Mouse (Mus musculus) lung, postnatal 25 days (tissue): ENCODE results near the gene Klc4.

Experiments
- DNase-seq: peaks from one replicate; pipeline ENCODE4 v3.0.0; 2022; ENCODE audit warnings: low spot score

Klc4 gene

DNA sequence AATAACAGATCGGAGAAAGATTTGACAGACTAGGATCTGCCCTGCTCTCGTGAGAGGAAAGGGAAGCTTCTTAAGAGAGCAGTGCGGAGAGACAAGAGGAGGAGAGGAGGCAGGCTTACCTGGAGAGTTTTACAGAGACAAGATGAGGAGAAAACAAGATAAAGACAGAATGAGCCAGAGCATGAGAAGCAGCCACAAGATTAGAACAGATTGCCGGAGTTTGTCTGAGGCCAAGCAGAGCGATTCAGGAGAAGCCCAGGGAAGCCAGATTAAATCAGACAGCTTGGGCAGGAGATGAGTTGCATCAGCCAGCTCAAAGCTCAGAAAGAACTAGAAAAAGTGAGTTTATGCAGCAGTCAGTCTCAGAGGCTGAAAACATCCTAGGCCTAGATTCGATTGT, 56.9 kb downstream of the Klc4 start:
- no peak for DNase-seq

DNA sequence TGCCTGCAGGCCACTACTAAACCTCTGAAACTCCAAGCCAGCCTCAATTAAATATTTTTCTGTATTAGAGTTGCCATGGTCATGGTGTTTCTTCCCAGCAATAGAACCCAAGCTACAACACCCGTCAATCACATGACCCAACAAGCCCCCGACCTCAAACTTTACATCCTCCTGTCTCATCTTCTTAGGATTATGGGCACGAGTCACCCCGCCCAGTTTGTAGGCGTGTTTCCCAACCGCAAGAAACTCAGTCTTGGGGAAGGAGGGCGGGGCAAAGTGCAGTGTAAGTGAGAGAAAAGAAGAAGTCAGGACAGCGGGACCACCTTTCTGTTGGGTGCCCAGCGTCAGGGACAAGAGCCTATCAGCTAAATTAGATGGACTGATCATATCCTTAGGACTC, 57.6 kb downstream of the Klc4 start:
- DNase-seq = no peak

DNA sequence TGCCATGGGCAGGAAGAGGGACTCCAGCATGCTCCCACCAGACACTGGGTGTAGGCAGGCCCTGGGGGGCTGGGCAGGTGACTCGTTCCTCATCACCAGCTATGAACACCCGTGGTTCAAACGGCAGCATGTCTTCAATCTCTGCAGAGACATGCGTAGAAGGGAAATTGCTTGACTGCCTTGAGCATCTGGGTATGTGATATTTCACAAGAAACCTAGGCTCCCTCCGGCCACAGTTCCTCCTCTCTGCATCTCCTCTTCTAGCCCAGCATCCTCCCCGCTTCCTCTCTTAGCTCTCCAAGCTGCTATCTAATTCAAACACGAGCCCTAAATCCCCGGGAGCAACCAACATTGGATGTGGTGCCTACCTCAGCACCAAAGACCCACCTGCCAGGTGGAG, 59.5 kb downstream of the Klc4 start:
- DNase-seq = no peak
